Mouse (Mus musculus) heart, postnatal 10 days (tissue): ENCODE measurements around the gene Rem2. TPM values are rescaled to one million over a fixed set of nuclear protein-coding genes. Genes with fewer than 3 reads are reported as not detected.

Experiments used
- DNase-seq, 2 experiments: peaks; one replicate each; pipeline ENCODE4 v3.0.0; 2021
- intact Hi-C: fragments of 180-260 bp; cut with DNase I; formaldehyde crosslinking; loops from one replicate; pipeline ENCODE4 v1.15.1; 2025
- total RNA-seq, 2 experiments: library from RNA; stranded (reverse); gene quantifications; 2 replicates each; pipeline ENCODE4 v1.2.3; 2021

Gene Rem2
- total RNA-seq = not detected

- DNase-seq = peak in 1 of 2 experiments; percentile 48
These were observed at the start of gene Rem2 for GRCm38 (mm10) chr14:54475941-54476844. Gene Rem2 (plus strand): TSS chr14:54476100.

GRCm38 (mm10) chr14:54426689-54427398 is 49.1 kb upstream of the Rem2 start, which contains the start of gene Mrpl52:
Gene Mrpl52 (plus strand): TSS chr14:54426909.
- intact Hi-C loops = no loop called here
- peak; percentile 95 for DNase-seq

More at GRCm38 (mm10) chr14:54475941-54476844, at the start of gene Rem2:
- intact Hi-C loops = no loop called here

- intact Hi-C loops = no loop called here
- no peak for DNase-seq
These were observed 48.2 kb upstream of the Rem2 start for GRCm38 (mm10) chr14:54427696-54428095.

- intact Hi-C loops = no loop called here
- DNase-seq = no peak
These were observed 47.5 kb upstream of the Rem2 start for GRCm38 (mm10) chr14:54428421-54428820.

GRCm38 (mm10) chr14:54429332-54430093 is 46.4 kb upstream of the Rem2 start:
- no peak for DNase-seq
- intact Hi-C loops = loop anchor here (2.0 kb wide), 1 partner anchor 19 kb away; no protein-coding TSS in a partner anchor

- intact Hi-C loops = loop anchor here (2.0 kb wide), 1 partner anchor 18 kb away; no protein-coding TSS in a partner anchor
- DNase-seq = peak; percentile 40 to 57
These were observed 45.3 kb upstream of the Rem2 start for GRCm38 (mm10) chr14:54430406-54431145.

GRCm38 (mm10) chr14:54431334-54432077 is 44.4 kb upstream of the Rem2 start, which contains the start of gene Mmp14:
Gene Mmp14 (plus strand): TSS chr14:54431612.
- peak; percentile 85 to 86 for DNase-seq
- intact Hi-C loops = loop anchor here (2.0 kb wide), 1 partner anchor 17 kb away; no protein-coding TSS in a partner anchor

- peak; percentile 52 to 66 for DNase-seq
- intact Hi-C loops = no loop called here
These were observed 43.6 kb upstream of the Rem2 start for GRCm38 (mm10) chr14:54432078-54432836.

GRCm38 (mm10) chr14:54432837-54433830 is 42.8 kb upstream of the Rem2 start:
- peak; percentile 44 to 46 for DNase-seq
- intact Hi-C loops = no loop called here

GRCm38 (mm10) chr14:54433941-54434531 is 41.9 kb upstream of the Rem2 start:
- intact Hi-C loops = no loop called here
- peak in 1 of 2 experiments; percentile 40 for DNase-seq

GRCm38 (mm10) chr14:54435194-54435918 is 40.5 kb upstream of the Rem2 start:
- intact Hi-C loops = no loop called here
- DNase-seq = no peak

- DNase-seq = no peak
- intact Hi-C loops = no loop called here
These were observed 36.7 kb upstream of the Rem2 start for GRCm38 (mm10) chr14:54439155-54439554.

GRCm38 (mm10) chr14:54439610-54440009 is 36.3 kb upstream of the Rem2 start:
- no peak for DNase-seq
- intact Hi-C loops = no loop called here

- intact Hi-C loops = no loop called here
- DNase-seq = no peak
These were observed 35.4 kb upstream of the Rem2 start for GRCm38 (mm10) chr14:54440538-54440937.

GRCm38 (mm10) chr14:54441365-54441764 is 34.5 kb upstream of the Rem2 start:
- no peak for DNase-seq
- intact Hi-C loops = no loop called here

- DNase-seq = no peak
- intact Hi-C loops = no loop called here
These were observed 33.4 kb upstream of the Rem2 start for GRCm38 (mm10) chr14:54442548-54442947.
